Comparison of ENCODE assay signal across 10 mouse cellular contexts in genomic region chr8:13516011-13516442, GRCm38 (mm10). TPM values are rescaled to one million over a fixed set of nuclear protein-coding genes. Genes with fewer than 3 reads are reported as not detected.
DNase-seq lines count a peak whose midpoint lies in the region; ATAC-seq lines count a peak whose summit lies in the region.
"Had no signal": no experiment of that assay in that cellular context is flagged by ENCODE, and none has a peak within 500 bp of the region (broad histone marks: within the 10 kb centered on the region; RNA-seq: fewer than 3 reads in every experiment).

No protein-coding gene starts in this region.

- WGBS in forebrain, embryonic 14.5 days: 61% methylated on average over 7 of the region's 7 CpGs
- WGBS in forebrain, embryonic 16.5 days: 56% methylated on average over 7 of the region's 7 CpGs
- WGBS in intestine, embryonic 16.5 days: 52% methylated on average over 7 of the region's 7 CpGs
- 53% methylated on average over 7 of the region's 7 CpGs for WGBS in forebrain, embryonic 15.5 days

- no peak overlapping the region for H3K4me2 ChIP-seq in forebrain, embryonic 14.5 days (ENCODE audit: low read length)
- H3K4me2 ChIP-seq in forebrain, embryonic 16.5 days (ENCODE audit: low read length): no peak overlapping the region
- no peak overlapping the region for H3K4me2 ChIP-seq in intestine, embryonic 16.5 days (ENCODE audit: low read depth, low read length)
- H3K4me2 ChIP-seq in forebrain, embryonic 15.5 days (replicated peaks): no peak overlapping the region

- no peak overlapping the region for H3K27ac ChIP-seq in forebrain, embryonic 14.5 days (ENCODE audit: low read depth, low read length)
- no peak overlapping the region for H3K27ac ChIP-seq in forebrain, embryonic 16.5 days (ENCODE audit: low read length)
- H3K27ac ChIP-seq in intestine, embryonic 16.5 days (ENCODE audit: low read length): peak overlapping the region; percentile 75
- H3K27ac ChIP-seq in forebrain, embryonic 15.5 days (replicated peaks): no peak overlapping the region

- no peak overlapping the region for H3K4me3 ChIP-seq in forebrain, embryonic 14.5 days (ENCODE audit: low read depth, low read length)
- no peak overlapping the region for H3K4me3 ChIP-seq in forebrain, embryonic 16.5 days (replicated peaks; ENCODE audit: low read length)
- H3K4me3 ChIP-seq in intestine, embryonic 16.5 days (ENCODE audit: low read length): no peak overlapping the region
- H3K4me3 ChIP-seq in forebrain, embryonic 15.5 days: no peak overlapping the region

- H3K36me3 ChIP-seq in forebrain, embryonic 14.5 days (ENCODE audit: control insufficient read depth, insufficient read depth, low read length): no peaks in the 10 kb centered on the region
- H3K36me3 ChIP-seq in forebrain, embryonic 16.5 days (ENCODE audit: control insufficient read depth, insufficient read depth): no peaks in the 10 kb centered on the region
- no peaks in the 10 kb centered on the region for H3K36me3 ChIP-seq in intestine, embryonic 16.5 days (ENCODE audit: control insufficient read depth, insufficient read depth, low read length)
- no peaks in the 10 kb centered on the region for H3K36me3 ChIP-seq in forebrain, embryonic 15.5 days

- H3K4me1 ChIP-seq in forebrain, embryonic 14.5 days (ENCODE audit: control insufficient read depth, insufficient read depth, low read length): no peaks in the 10 kb centered on the region
- no peaks in the 10 kb centered on the region; the same call in 1 of the 2 replicates for H3K4me1 ChIP-seq in forebrain, embryonic 16.5 days (replicated peaks; ENCODE audit: control insufficient read depth, insufficient read depth, low read length)
- peaks cover 35% of the 10 kb centered on the region for H3K4me1 ChIP-seq in intestine, embryonic 16.5 days (ENCODE audit: control insufficient read depth, insufficient read depth, low read length)
- H3K4me1 ChIP-seq in forebrain, embryonic 15.5 days: no peaks in the 10 kb centered on the region

- H3K27me3 ChIP-seq in forebrain, embryonic 14.5 days (replicated peaks; ENCODE audit: control insufficient read depth, insufficient read depth, low read length): no peaks in the 10 kb centered on the region
- H3K27me3 ChIP-seq in forebrain, embryonic 16.5 days (replicated peaks; ENCODE audit: control insufficient read depth, insufficient read depth, low read length): 0 out of 2 replicates have a peak, but pooled peaks cover 3% of the 10 kb centered on the region
- no peaks in the 10 kb centered on the region for H3K27me3 ChIP-seq in intestine, embryonic 16.5 days (replicated peaks; ENCODE audit: control insufficient read depth, insufficient read depth, low read length)
- H3K27me3 ChIP-seq in forebrain, embryonic 15.5 days: no peaks in the 10 kb centered on the region

- DNase-seq in forebrain, embryonic 14.5 days (ENCODE audit: low spot score): peak; percentile 34
- DNase-seq in cerebellum, adult 9-11 months: peak; percentile 67
- DNase-seq in lung, postnatal 4 days: peak; percentile 68 to 83
- DNase-seq in thymus, postnatal 4 days: no peak
- DNase-seq in frontal cortex, postnatal 36 days (ENCODE audit: low spot score in 2 of 2): no peak

- ATAC-seq in forebrain, embryonic 14.5 days: no peak
- ATAC-seq in forebrain, embryonic 16.5 days: no peak
- peak; percentile 49 for ATAC-seq in intestine, embryonic 16.5 days
- ATAC-seq in forebrain, embryonic 15.5 days (replicated peaks): no peak

- H3K9me3 ChIP-seq in forebrain, embryonic 14.5 days (replicated peaks; ENCODE audit: control insufficient read depth, low read length): no peaks in the 10 kb centered on the region
- no peaks in the 10 kb centered on the region for H3K9me3 ChIP-seq in forebrain, embryonic 16.5 days (ENCODE audit: control insufficient read depth, low read length)
- no peaks in the 10 kb centered on the region for H3K9me3 ChIP-seq in intestine, embryonic 16.5 days (ENCODE audit: control insufficient read depth, low read length)
- H3K9me3 ChIP-seq in forebrain, embryonic 15.5 days: no peaks in the 10 kb centered on the region

- no peak overlapping the region for H3K9ac ChIP-seq in forebrain, embryonic 14.5 days (ENCODE audit: low read length)
- no peak overlapping the region for H3K9ac ChIP-seq in forebrain, embryonic 16.5 days (replicated peaks; ENCODE audit: low read depth, low read length)
- H3K9ac ChIP-seq in intestine, embryonic 16.5 days (ENCODE audit: low read depth, low read length): no peak overlapping the region
- no peak overlapping the region for H3K9ac ChIP-seq in forebrain, embryonic 15.5 days (replicated peaks)

RNA-seq across cellular contexts. Expression of gene Gas6, which starts 21.7 kb away (rescaled TPM):
- 9.7 and 12.5 TPM in 2 replicates for polyA plus RNA-seq in forebrain, embryonic 14.5 days (2014; fragmentation: Nextera tagmentation; extraction: Ambion mirVana)
- polyA plus RNA-seq in forebrain, embryonic 16.5 days (2015; fragmentation: Nextera tagmentation; extraction: Ambion mirVana): 23.9 and 25.5 TPM in 2 replicates
- 55.8 and 60.7 TPM in 2 replicates for polyA plus RNA-seq in intestine, embryonic 16.5 days (2015; fragmentation: Nextera tagmentation; extraction: Ambion mirVana)
- 21.1 and 23.3 TPM in 2 replicates for polyA plus RNA-seq in forebrain, embryonic 15.5 days (2015; fragmentation: Nextera tagmentation; extraction: Ambion mirVana)

RNA-seq across cellular contexts. Expression of gene 1700029H14Rik, which starts 46.2 kb away (rescaled TPM):
- not detected in 2 replicates for polyA plus RNA-seq in forebrain, embryonic 14.5 days (2014; fragmentation: Nextera tagmentation; extraction: Ambion mirVana)
- not detected in 2 replicates for polyA plus RNA-seq in forebrain, embryonic 16.5 days (2015; fragmentation: Nextera tagmentation; extraction: Ambion mirVana)
- not detected in 2 replicates for polyA plus RNA-seq in intestine, embryonic 16.5 days (2015; fragmentation: Nextera tagmentation; extraction: Ambion mirVana)
- not detected in 2 replicates for polyA plus RNA-seq in forebrain, embryonic 15.5 days (2015; fragmentation: Nextera tagmentation; extraction: Ambion mirVana)
- polyA plus RNA-seq: C2C12; small intestine, adult 2 months had no signal

Comparison
In these comparisons a context has a peak if more than half of its experiments do, and no peak if none do; other contexts are left out.
1. DNase-seq: peak in forebrain, embryonic 14.5 days (single experiment), cerebellum, adult 9-11 months (single experiment) and lung, postnatal 4 days (2 of 2); none in thymus, postnatal 4 days (single experiment) and frontal cortex, postnatal 36 days (0 of 2).